Mouse (Mus musculus): ENCODE results near the gene Tmem214. TPM values are rescaled to one million over a fixed set of nuclear protein-coding genes. Genes with fewer than 3 reads are reported as not detected.

Tmem214 gene
- 93.1 TPM for polyA plus RNA-seq (2017; shearing (Covaris generic))

GRCm38 (mm10) chr5:30867712-30868111, at the start of gene Tmem214:
TSS of gene Tmem214 (plus strand) at chr5:30868012.

GRCm38 (mm10) chr5:30888337-30889087, 20.7 kb downstream of the Tmem214 start, which contains the start of gene Agbl5:
TSS of gene Agbl5 (plus strand) at chr5:30888694.

GRCm38 (mm10) chr5:30907413-30908059, 39.7 kb downstream of the Tmem214 start, which contains the start of gene Ost4:
TSS of gene Ost4 (minus strand) at chr5:30907788.

GRCm38 (mm10) chr5:30913060-30913841, 45.4 kb downstream of the Tmem214 start, which contains the start of gene Emilin1:
TSS of gene Emilin1 (plus strand) at chr5:30913402.

GRCm38 (mm10) chr5:30921256-30922033, 53.6 kb downstream of the Tmem214 start, which contains the start of gene Khk:
TSS of gene Khk (plus strand) at chr5:30921431.

Other genes with a start within 250 kb of the Tmem214 start
- gene Slc35f6, start 220.1 kb upstream of the Tmem214 start, polyA plus RNA-seq (2017; shearing (Covaris generic)) = 28.9 TPM
- 94.6 TPM for gene Cenpa, start 201.2 kb upstream of the Tmem214 start, polyA plus RNA-seq (2017; shearing (Covaris generic))
- 0.17 TPM for gene Dpysl5, start 156.4 kb upstream of the Tmem214 start, polyA plus RNA-seq (2017; shearing (Covaris generic))
- 10.6 TPM for gene Mapre3, start 53.4 kb upstream of the Tmem214 start, polyA plus RNA-seq (2017; shearing (Covaris generic))
- 14.7 TPM for gene Agbl5, start 20.7 kb downstream of the Tmem214 start, polyA plus RNA-seq (2017; shearing (Covaris generic))
- 318 TPM for gene Ost4, start 39.8 kb downstream of the Tmem214 start, polyA plus RNA-seq (2017; shearing (Covaris generic))
- 5.9 TPM for gene Emilin1, start 45.4 kb downstream of the Tmem214 start, polyA plus RNA-seq (2017; shearing (Covaris generic))
- gene Khk, start 53.4 kb downstream of the Tmem214 start, polyA plus RNA-seq (2017; shearing (Covaris generic)) = 27.2 TPM
- 0.21 TPM for gene Cgref1, start 77.6 kb downstream of the Tmem214 start, polyA plus RNA-seq (2017; shearing (Covaris generic))
- 236 TPM for gene Preb, start 92.3 kb downstream of the Tmem214 start, polyA plus RNA-seq (2017; shearing (Covaris generic))
- not detected for gene Tcf23, start 100.7 kb downstream of the Tmem214 start, polyA plus RNA-seq (2017; shearing (Covaris generic))
- gene Atraid, start 180.3 kb downstream of the Tmem214 start, polyA plus RNA-seq (2017; shearing (Covaris generic)) = 94.0 TPM
- gene Slc5a6, start 180.9 kb downstream of the Tmem214 start, polyA plus RNA-seq (2017; shearing (Covaris generic)) = 15.0 TPM
- gene Cad, start 186.8 kb downstream of the Tmem214 start, polyA plus RNA-seq (2017; shearing (Covaris generic)) = 32.5 TPM
- gene Dnajc5g, start 238.3 kb downstream of the Tmem214 start, polyA plus RNA-seq (2017; shearing (Covaris generic)) = not detected
- 0.72 TPM for gene Slc30a3, start 240.2 kb downstream of the Tmem214 start, polyA plus RNA-seq (2017; shearing (Covaris generic))
- not detected for gene Trim54, start 248.7 kb downstream of the Tmem214 start, polyA plus RNA-seq (2017; shearing (Covaris generic))

All from inflammation-experienced regulatory T-cells, adult 16 weeks (primary cell).